Mouse (Mus musculus): ENCODE data around the gene Mrpl12. TPM values are rescaled to one million over a fixed set of nuclear protein-coding genes. Genes with fewer than 3 reads are reported as not detected.
"Not testable (repeated sequence)": the region's sequence is repeated elsewhere in the genome, so short reads cannot be mapped to it uniquely, and the experiment has no call there.

The Mrpl12 gene
- polyA plus RNA-seq, 1 experiment from 2014 or later, result 139 TPM

GRCm38 (mm10) chr11:120508290-120508870 lies 24.0 kb downstream of the Mrpl12 start:
- no peak overlapping the region for H3K9ac ChIP-seq (replicated peaks)
- 91% methylated on average over 9 of the region's 9 CpGs for WGBS

GRCm38 (mm10) chr11:120509940-120510339 lies 25.5 kb downstream of the Mrpl12 start:
- H3K9me3 ChIP-seq, result no peaks in the 10 kb centered on the region
- no peak for ATAC-seq (ENCODE audit: insufficient number of reproducible peaks, insufficient read depth, low FRiP score, low TSS enrichment, low read depth)
- H3K4me2 ChIP-seq, result no peak overlapping the region
- 0 out of 2 replicates have a peak overlapping the region, but pooled peaks have one; percentile 8 for H3K27ac ChIP-seq
- H3K4me3 ChIP-seq (replicated peaks), result no peak overlapping the region
- peaks cover 12% of the 10 kb centered on the region; the same call in 1 of the 2 replicates for H3K4me1 ChIP-seq (replicated peaks)
- H3K27me3 ChIP-seq, result no peaks in the 10 kb centered on the region
- no peaks in the 10 kb centered on the region for H3K36me3 ChIP-seq
- no peak overlapping the region for H3K9ac ChIP-seq (replicated peaks)
- WGBS, result 45% methylated on average over 4 of the region's 4 CpGs

More at GRCm38 (mm10) chr11:120508290-120508870, 24.0 kb downstream of the Mrpl12 start:
- Histone ChIP-seq H3K9me3 (no peaks in the 10 kb centered on the region), H3K4me2 (no peak overlapping the region), H3K36me3 (no peaks in the 10 kb centered on the region), H3K27me3 (no peaks in the 10 kb centered on the region), H3K4me1 (replicated peaks) (peaks cover 12% of the 10 kb centered on the region; the same call in 1 of the 2 replicates), H3K4me3 (replicated peaks) (no peak overlapping the region), H3K27ac (no peak overlapping the region)
- ATAC-seq (ENCODE audit: insufficient number of reproducible peaks, insufficient read depth, low FRiP score, low TSS enrichment, low read depth), result no peak

- WGBS, result 8% methylated on average over 16 of the region's 16 CpGs
- Histone ChIP-seq H3K27ac (0 out of 2 replicates have a peak overlapping the region, but pooled peaks have one; percentile 45), H3K4me3 (replicated peaks) (peak overlapping the region; percentile 27), H3K4me1 (replicated peaks) (peaks cover 12% of the 10 kb centered on the region; the same call in 1 of the 2 replicates), H3K4me2 (peak overlapping the region; percentile 50), H3K9ac (replicated peaks) (peak overlapping the region; percentile 55), H3K27me3 (no peaks in the 10 kb centered on the region), H3K9me3 (no peaks in the 10 kb centered on the region), H3K36me3 (no peaks in the 10 kb centered on the region)
- no peak for ATAC-seq (ENCODE audit: insufficient number of reproducible peaks, insufficient read depth, low FRiP score, low TSS enrichment, low read depth)
Measured at GRCm38 (mm10) chr11:120510375-120511030, 26.1 kb downstream of the Mrpl12 start.

GRCm38 (mm10) chr11:120512790-120513453 lies 28.5 kb downstream of the Mrpl12 start:
- no peak overlapping the region for H3K27ac ChIP-seq
- H3K9me3 ChIP-seq, result no peaks in the 10 kb centered on the region
- WGBS, result 30% methylated on average over 6 of the region's 6 CpGs
- no peaks in the 10 kb centered on the region for H3K27me3 ChIP-seq
- no peak for ATAC-seq (ENCODE audit: insufficient number of reproducible peaks, insufficient read depth, low FRiP score, low TSS enrichment, low read depth)
- no peak overlapping the region for H3K4me2 ChIP-seq
- peaks cover 17% of the 10 kb centered on the region for H3K4me1 ChIP-seq (replicated peaks)
- no peak overlapping the region for H3K4me3 ChIP-seq (replicated peaks)
- no peaks in the 10 kb centered on the region for H3K36me3 ChIP-seq
- no peak overlapping the region for H3K9ac ChIP-seq (replicated peaks)

- not testable (repeated sequence) for H3K9ac ChIP-seq (replicated peaks); H3K4me2 ChIP-seq; H3K9me3 ChIP-seq; H3K27ac ChIP-seq; H3K36me3 ChIP-seq; H3K27me3 ChIP-seq; ATAC-seq (ENCODE audit: insufficient number of reproducible peaks, insufficient read depth, low FRiP score, low TSS enrichment, low read depth); H3K4me3 ChIP-seq (replicated peaks)
- H3K4me1 ChIP-seq (replicated peaks), result peaks cover 17% of the 10 kb centered on the region
- WGBS, result 88% methylated on average over 2 of the region's 2 CpGs
Measured at GRCm38 (mm10) chr11:120514262-120514661, 29.8 kb downstream of the Mrpl12 start.

- H3K27ac ChIP-seq, result no peak overlapping the region
- H3K9me3 ChIP-seq, result no peaks in the 10 kb centered on the region
- no peak overlapping the region for H3K4me3 ChIP-seq (replicated peaks)
- ATAC-seq (ENCODE audit: insufficient number of reproducible peaks, insufficient read depth, low FRiP score, low TSS enrichment, low read depth), result peak; percentile 73; the same call in 1 of the 2 replicates
- H3K4me2 ChIP-seq, result no peak overlapping the region
- H3K9ac ChIP-seq (replicated peaks), result no peak overlapping the region
- peaks cover 21% of the 10 kb centered on the region for H3K4me1 ChIP-seq (replicated peaks)
- no peaks in the 10 kb centered on the region for H3K36me3 ChIP-seq
- 18% methylated on average over 17 of the region's 17 CpGs for WGBS
- no peaks in the 10 kb centered on the region for H3K27me3 ChIP-seq
Measured at GRCm38 (mm10) chr11:120515611-120516010, 31.2 kb downstream of the Mrpl12 start.

GRCm38 (mm10) chr11:120517147-120517546 lies 32.7 kb downstream of the Mrpl12 start:
- H3K27me3 ChIP-seq, result no peaks in the 10 kb centered on the region
- no peak for ATAC-seq (ENCODE audit: insufficient number of reproducible peaks, insufficient read depth, low FRiP score, low TSS enrichment, low read depth)
- peaks cover 13% of the 10 kb centered on the region for H3K4me1 ChIP-seq (replicated peaks)
- H3K9me3 ChIP-seq, result no peaks in the 10 kb centered on the region
- WGBS, result 83% methylated on average over 4 of the region's 4 CpGs
- H3K4me2 ChIP-seq, result no peak overlapping the region
- no peak overlapping the region for H3K9ac ChIP-seq (replicated peaks)
- no peak overlapping the region for H3K4me3 ChIP-seq (replicated peaks)
- H3K27ac ChIP-seq, result no peak overlapping the region
- H3K36me3 ChIP-seq, result no peaks in the 10 kb centered on the region

- H3K9ac ChIP-seq (replicated peaks), result no peak overlapping the region
- H3K27me3 ChIP-seq, result no peaks in the 10 kb centered on the region
- H3K4me3 ChIP-seq (replicated peaks), result no peak overlapping the region
- no peak for ATAC-seq (ENCODE audit: insufficient number of reproducible peaks, insufficient read depth, low FRiP score, low TSS enrichment, low read depth)
- no peaks in the 10 kb centered on the region for H3K9me3 ChIP-seq
- no peak overlapping the region for H3K4me2 ChIP-seq
- H3K27ac ChIP-seq, result no peak overlapping the region
- peaks cover 13% of the 10 kb centered on the region for H3K4me1 ChIP-seq (replicated peaks)
- no peaks in the 10 kb centered on the region for H3K36me3 ChIP-seq
- WGBS, result 68% methylated on average over 6 of the region's 6 CpGs
Measured at GRCm38 (mm10) chr11:120518027-120518426, 33.6 kb downstream of the Mrpl12 start.

- no peak overlapping the region for H3K27ac ChIP-seq
- no peaks in the 10 kb centered on the region for H3K27me3 ChIP-seq
- ATAC-seq (ENCODE audit: insufficient number of reproducible peaks, insufficient read depth, low FRiP score, low TSS enrichment, low read depth), result no peak
- no peak overlapping the region for H3K4me2 ChIP-seq
- H3K36me3 ChIP-seq, result no peaks in the 10 kb centered on the region
- peaks cover 13% of the 10 kb centered on the region for H3K4me1 ChIP-seq (replicated peaks)
- no peak overlapping the region for H3K4me3 ChIP-seq (replicated peaks)
- no peaks in the 10 kb centered on the region for H3K9me3 ChIP-seq
- 73% methylated on average over 6 of the region's 6 CpGs for WGBS
- no peak overlapping the region for H3K9ac ChIP-seq (replicated peaks)
Measured at GRCm38 (mm10) chr11:120518558-120518957, 34.1 kb downstream of the Mrpl12 start.

- H3K36me3 ChIP-seq, result no peaks in the 10 kb centered on the region
- no peak overlapping the region; the same call in 1 of the 2 replicates for H3K9ac ChIP-seq (replicated peaks)
- H3K4me2 ChIP-seq, result peak overlapping the region; percentile 17; the same call in 1 of the 2 replicates
- no peak overlapping the region for H3K27ac ChIP-seq
- H3K27me3 ChIP-seq, result no peaks in the 10 kb centered on the region
- H3K4me1 ChIP-seq (replicated peaks), result peaks cover 13% of the 10 kb centered on the region
- no peak for ATAC-seq (ENCODE audit: insufficient number of reproducible peaks, insufficient read depth, low FRiP score, low TSS enrichment, low read depth)
- no peak overlapping the region for H3K4me3 ChIP-seq (replicated peaks)
- WGBS, result 29% methylated on average over 9 of the region's 9 CpGs
- H3K9me3 ChIP-seq, result no peaks in the 10 kb centered on the region
Measured at GRCm38 (mm10) chr11:120519738-120520137, 35.3 kb downstream of the Mrpl12 start.

GRCm38 (mm10) chr11:120520498-120520897 lies 36.1 kb downstream of the Mrpl12 start:
- H3K4me3 ChIP-seq (replicated peaks), result no peak overlapping the region
- peaks cover 13% of the 10 kb centered on the region for H3K4me1 ChIP-seq (replicated peaks)
- H3K27ac ChIP-seq, result no peak overlapping the region
- no peak for ATAC-seq (ENCODE audit: insufficient number of reproducible peaks, insufficient read depth, low FRiP score, low TSS enrichment, low read depth)
- H3K4me2 ChIP-seq, result no peak overlapping the region
- no peaks in the 10 kb centered on the region for H3K36me3 ChIP-seq
- no peaks in the 10 kb centered on the region for H3K9me3 ChIP-seq
- no peak overlapping the region; the same call in 1 of the 2 replicates for H3K9ac ChIP-seq (replicated peaks)
- no peaks in the 10 kb centered on the region for H3K27me3 ChIP-seq
- WGBS, result 75% methylated on average over 9 of the region's 9 CpGs
